Mouse (Mus musculus): ENCODE measurements around the gene Rd3. TPM values are rescaled to one million over a fixed set of nuclear protein-coding genes. Genes with fewer than 3 reads are reported as not detected.

Rd3 gene
- total RNA-seq, 2 experiments from 2014 or later = 0.45 to 0.56 TPM

Small RNA genes lying within 50 kb of the gene (microRNA-seq; reads per million reads assigned to microRNA genes)
- not detected for gene Mir3473c

Other genes with a start within 250 kb of the Rd3 start
- gene Nek2, start 155.9 kb upstream of the Rd3 start, total RNA-seq (2021) = 10 to 100 TPM; 19.0 to 20.4 TPM
- gene Slc30a1, start 70.6 kb upstream of the Rd3 start, total RNA-seq (2021) = 10 to 100 TPM; 21.9 to 24.3 TPM
- gene Traf5, start 115.2 kb downstream of the Rd3 start, total RNA-seq (2021) = 10 to 100 TPM; 10.7 to 10.8 TPM
- gene Rcor3, start 160.7 kb downstream of the Rd3 start, total RNA-seq (2021) = 10 to 100 TPM; 50.1 to 50.4 TPM
- gene Kcnh1, start 213.4 kb downstream of the Rd3 start, total RNA-seq (2021) = 1 to 10 TPM in 1 of 2 experiments, under 1 TPM in 1; 0.48 to 1.3 TPM

All from adrenal gland, postnatal 4 days (tissue).